Mouse (Mus musculus): Measurements from ENCODE around the gene Npy5r. TPM values are rescaled to one million over a fixed set of nuclear protein-coding genes. Genes with fewer than 3 reads are reported as not detected.
A peak's percentile ranks its signal among the peaks of the same experiment; 100 is the strongest.

Gene Npy5r
- total RNA-seq (2021): under 1 TPM in 1 of 2 experiments, not detected in 1; 0.15 TPM
- long read RNA-seq, experiment 1: 0 reads
- long read RNA-seq, experiment 2: 0 reads

DNA sequence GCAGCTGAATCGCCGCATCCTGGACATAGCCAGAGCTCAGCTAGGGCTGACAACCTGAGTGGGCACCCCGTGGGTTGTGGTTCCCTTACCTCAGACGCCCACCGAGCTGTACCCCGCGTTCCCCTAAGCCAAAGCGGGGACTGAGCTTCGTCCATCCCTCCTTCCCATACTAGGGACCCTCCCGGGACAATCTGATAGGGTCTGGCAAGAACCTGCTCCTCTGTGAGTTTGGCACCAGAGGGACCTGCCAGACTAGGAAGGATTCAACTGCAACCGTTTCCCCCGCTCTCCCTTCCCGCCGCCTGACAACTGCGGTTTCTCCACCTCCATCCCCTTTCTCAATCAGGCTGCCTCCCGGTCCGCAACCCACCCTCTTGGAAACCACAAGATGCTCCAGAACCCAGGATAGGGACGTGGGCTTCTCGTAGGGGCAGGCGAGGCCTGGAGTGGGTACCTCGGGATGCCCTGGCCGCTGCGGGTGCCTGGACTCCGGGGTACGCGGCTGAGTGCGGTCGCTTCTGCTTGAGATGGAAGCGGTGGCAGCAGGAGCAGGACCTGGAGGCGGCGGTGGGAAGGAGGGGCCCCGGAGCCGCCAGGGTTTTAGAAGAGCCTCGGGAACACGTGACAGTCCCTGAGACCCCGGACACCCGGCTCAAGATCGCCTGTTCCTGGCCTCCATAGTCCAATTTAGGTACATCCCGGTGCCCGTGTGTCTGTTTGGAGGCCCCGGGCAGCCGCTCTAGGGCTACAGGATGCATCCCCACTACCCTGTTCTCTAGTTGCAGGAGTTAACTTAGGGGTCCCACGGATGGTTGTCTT lies at the start of gene Npy5r:
Npy5r (minus strand) TSS at position 618 of the 819 bp plus-strand sequence.
- DNase-seq: peak; percentile 7

DNA sequence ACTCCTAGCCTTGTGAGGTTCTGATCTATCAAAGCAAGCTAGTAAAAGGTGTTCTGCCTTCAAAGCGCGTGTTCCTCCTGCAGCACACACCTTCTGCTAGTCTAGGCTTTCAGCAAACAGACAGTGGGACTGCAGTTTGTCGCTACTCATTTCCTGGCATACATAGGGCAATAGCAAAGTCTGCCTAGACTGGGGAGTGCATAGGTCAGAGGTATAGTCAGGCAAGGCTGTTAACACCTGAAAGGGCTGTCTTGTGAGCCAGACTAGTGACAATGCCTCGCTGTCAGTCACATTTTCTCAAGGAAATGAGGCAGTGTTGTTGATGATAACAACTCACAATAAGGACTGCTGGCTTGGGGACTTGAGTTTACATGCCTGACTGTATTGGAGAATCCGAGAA lies 44.0 kb upstream of the Npy5r start:
- DNase-seq: no peak

- DNase-seq: no peak
Observed at GRCm38 (mm10) chr8:66729446-66729845, 41.5 kb upstream of the Npy5r start.

DNA sequence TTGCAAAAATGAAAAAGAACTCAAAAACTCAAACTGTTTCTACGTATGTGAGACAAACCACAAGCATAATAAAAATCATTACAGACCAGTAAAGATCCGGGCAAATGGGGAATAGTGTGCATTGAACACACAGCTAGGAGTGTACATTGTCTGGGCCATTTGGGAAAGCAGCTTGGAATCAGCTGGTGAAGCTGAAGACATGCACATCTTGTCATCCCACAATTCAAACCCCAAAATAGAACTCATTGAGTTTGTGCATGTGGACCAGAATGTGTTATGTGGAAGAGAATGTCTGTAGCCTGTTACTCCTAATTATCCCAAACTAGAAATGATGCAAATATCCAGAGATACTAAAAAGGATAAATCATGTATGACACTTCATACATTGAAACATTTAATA lies 34.9 kb upstream of the Npy5r start:
- DNase-seq: no peak

DNA sequence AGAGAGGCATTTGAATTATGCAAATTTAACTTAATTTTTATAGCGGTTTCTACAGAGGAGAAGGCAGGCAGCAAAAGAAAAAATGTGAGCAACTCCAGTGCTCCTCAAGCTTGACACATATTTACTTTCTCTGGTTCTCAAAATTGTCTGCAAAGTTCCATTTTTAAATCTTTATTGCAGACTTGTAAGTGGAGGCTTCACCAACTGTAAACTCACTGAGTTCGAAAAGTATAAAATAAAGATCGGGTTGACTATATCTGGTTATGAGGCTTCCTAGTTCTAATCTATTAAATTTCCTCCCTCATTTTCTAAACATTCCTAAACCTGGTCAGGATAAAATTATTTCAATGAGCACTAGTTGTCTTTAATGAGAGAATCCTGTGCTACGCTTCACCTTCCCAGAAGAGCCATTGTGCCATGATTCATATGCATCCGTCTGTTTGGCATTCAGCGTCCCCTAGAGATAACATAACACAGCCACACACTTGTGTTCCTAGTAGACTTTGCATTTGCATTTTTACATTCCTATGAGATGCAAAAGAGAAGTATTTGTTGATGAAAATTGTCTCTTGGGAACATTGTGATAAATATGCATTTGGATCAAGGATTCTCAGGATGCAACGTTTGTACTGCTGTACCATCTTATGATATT lies 26.5 kb upstream of the Npy5r start:
- DNase-seq: no peak

- no peak for DNase-seq
Observed at GRCm38 (mm10) chr8:66698782-66699181, 10.9 kb upstream of the Npy5r start.

- DNase-seq: no peak
Observed at GRCm38 (mm10) chr8:66698011-66698410, 10.1 kb upstream of the Npy5r start.

DNA sequence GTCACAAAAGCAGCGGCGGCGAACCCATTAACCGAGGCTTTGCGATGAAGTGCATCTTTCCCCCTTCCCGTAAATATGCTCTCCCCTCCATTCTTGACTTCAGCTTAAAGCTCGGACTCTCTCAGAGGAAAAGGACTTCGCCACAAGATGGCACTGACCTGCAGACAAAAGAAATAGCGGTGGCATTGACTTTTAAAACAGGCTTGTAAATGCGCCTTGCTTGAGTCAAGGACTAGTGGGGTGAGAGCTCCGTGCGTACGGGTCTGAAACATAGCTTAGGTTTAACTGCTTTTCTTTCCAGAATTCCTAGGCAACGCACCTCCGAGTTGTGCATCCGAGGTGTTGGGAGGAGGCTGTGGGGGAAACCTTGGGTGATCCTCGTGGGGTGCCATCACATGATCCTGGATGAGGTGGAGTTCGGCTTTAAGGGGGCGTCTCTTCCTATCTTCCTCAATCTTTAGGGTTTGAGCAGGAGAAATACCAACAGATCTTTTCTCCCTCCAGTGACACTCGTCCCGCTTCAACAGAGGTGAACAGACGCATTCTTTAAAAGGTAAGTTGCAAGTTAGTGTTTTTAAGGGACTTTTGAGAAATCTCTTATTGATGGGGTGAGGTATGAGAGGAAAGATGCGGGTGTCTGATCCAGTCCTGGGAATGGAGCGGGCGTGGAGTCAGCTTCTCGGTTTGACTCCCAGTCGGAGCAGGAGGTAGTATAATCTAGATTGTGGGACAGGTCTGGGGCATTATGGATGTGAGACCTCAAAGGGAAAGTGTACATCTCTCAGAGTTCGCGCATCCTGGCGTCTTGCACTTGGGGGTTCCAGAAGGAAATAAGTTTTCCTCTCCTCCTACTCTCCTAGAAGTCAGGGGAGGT lies 9.3 kb upstream of the Npy5r start, which contains the start of gene Npy1r:
Npy1r (plus strand) TSS at position 223 of the 874 bp plus-strand sequence.
- peak; percentile 65 for DNase-seq

DNA sequence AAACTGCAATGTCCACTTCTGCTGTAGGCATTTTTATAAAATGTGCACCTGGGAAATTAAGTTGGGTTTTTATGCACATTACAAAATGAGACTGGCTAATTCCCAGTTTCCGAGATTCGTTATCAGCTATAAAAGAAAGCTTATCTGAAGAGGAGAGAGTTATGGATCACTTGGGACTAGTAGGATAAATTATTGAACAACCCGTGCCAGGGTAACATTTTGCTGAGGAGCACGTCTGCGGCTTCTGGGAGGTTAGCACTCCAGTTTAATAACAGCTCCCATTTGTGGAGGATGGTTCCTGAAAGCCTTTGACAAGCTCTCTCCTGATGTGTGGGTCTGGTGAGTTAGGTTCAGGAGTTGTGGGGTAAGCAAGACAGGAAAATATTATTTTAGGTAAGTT lies 2.5 kb upstream of the Npy5r start:
- no peak for DNase-seq

GRCm38 (mm10) chr8:66688799-66689198 lies 871 bp upstream of the Npy5r start:
- no peak for DNase-seq

DNA sequence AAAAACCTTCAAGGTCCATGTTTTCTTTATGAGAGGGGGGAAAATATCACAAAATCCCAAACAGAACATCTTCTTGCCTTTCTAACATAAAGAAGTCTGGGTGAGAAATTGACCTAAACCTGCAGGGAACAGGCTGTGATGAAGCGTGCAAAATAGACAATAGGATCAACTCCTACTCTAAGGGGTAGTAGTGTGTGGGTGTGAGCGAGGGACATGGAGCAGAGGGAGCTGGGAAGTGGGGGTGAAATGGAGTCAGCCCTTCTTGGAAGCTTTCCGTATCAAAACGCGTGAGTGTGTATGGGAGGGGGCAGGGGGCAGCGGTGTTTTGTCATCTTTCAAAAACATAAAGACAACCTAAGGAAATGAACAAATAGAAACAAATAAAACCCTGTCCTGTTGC lies 467 bp upstream of the Npy5r start:
- no peak for DNase-seq

DNA sequence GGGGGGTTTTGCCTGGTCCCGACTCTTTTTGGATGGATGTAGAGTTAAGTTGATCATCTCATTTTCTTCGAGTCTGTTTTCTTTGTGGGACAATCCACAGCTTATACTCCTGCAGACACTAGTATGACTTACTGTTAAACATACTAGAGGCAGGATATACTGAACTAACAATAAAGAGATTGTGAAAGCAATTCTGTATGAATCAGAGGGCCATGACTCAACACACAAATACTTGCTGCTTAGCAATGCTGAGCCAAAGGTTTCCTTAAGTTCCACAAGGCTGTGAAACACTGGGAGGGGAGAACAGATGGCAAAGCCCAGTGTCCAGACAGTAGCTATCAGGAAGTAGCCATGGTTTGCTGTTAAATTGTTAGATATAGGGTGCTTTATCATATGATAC lies 6.7 kb downstream of the Npy5r start:
- DNase-seq: no peak

GRCm38 (mm10) chr8:66630721-66631120 lies 57.2 kb downstream of the Npy5r start:
- no peak for DNase-seq

Other genes starting within 250 kb of the Npy5r start
- gene Tma16, start 201.6 kb downstream of the Npy5r start, total RNA-seq (2021): 1 to 10 TPM; 7.4 to 8.5 TPM
- not detected for gene Tktl2, start 176.4 kb downstream of the Npy5r start, total RNA-seq (2021)
- 1 to 10 TPM; 2.2 to 2.5 TPM for gene Npy1r, start 9.1 kb upstream of the Npy5r start, total RNA-seq (2021)
- gene Naf1, start 172.1 kb upstream of the Npy5r start, total RNA-seq (2021): 10 to 100 TPM; 12.2 to 12.7 TPM

Measured in adrenal gland, postnatal 10 days (tissue).